Mouse (Mus musculus) C2C12 (cell line): ENCODE results near the gene Myo7a. TPM values are rescaled to one million over a fixed set of nuclear protein-coding genes. Genes with fewer than 3 reads are reported as not detected.

ENCODE experiments used
- H3K27me3 ChIP-seq: one replicate; pipeline ENCODE4 v1.6.1; 2011; ENCODE audit not compliant: control insufficient read depth, insufficient read depth, insufficient read length
- H3K36me3 ChIP-seq: one replicate; pipeline ENCODE4 v1.6.1; 2011; ENCODE audit not compliant: control insufficient read depth, insufficient read depth
- H3K4me3 ChIP-seq: one replicate; pipeline ENCODE4 v1.5.1; 2011; ENCODE audit warnings: mild to moderate bottlenecking, control low read depth; ENCODE audit not compliant: poor library complexity, insufficient read depth, severe bottlenecking
- H3K79me2 ChIP-seq: one replicate; pipeline ENCODE4 v1.6.1; 2011; ENCODE audit not compliant: control insufficient read depth, insufficient read depth
- H3K79me3 ChIP-seq: one replicate; pipeline ENCODE4 v1.6.1; 2011; ENCODE audit warnings: low read depth, control low read depth
- H3ac ChIP-seq: one replicate; pipeline ENCODE3; 2011; ENCODE audit warnings: low read depth; ENCODE audit not compliant: control insufficient read depth, insufficient read length
- CEBPB ChIP-seq: IDR thresholded peaks from one replicate; pipeline ENCODE4 v1.6.1; 2011; ENCODE audit warnings: low read depth, mild to moderate bottlenecking, control low read depth, moderate library complexity
- CTCF ChIP-seq: IDR thresholded peaks from one replicate; pipeline ENCODE4 v1.5.1; 2011; ENCODE audit not compliant: control insufficient read depth, insufficient read depth, insufficient read length
- FOSL1 ChIP-seq: IDR thresholded peaks from one replicate; pipeline ENCODE4 v1.8.0; 2011; ENCODE audit warnings: mild to moderate bottlenecking, low read length; ENCODE audit not compliant: poor library complexity, insufficient read depth, severe bottlenecking
- MAX ChIP-seq: IDR thresholded peaks from one replicate; pipeline ENCODE4 v1.6.1; 2011; ENCODE audit warnings: mild to moderate bottlenecking, control low read depth
- MYOD1 ChIP-seq: IDR thresholded peaks from one replicate; pipeline ENCODE4 v1.6.1; 2011; ENCODE audit warnings: low read depth; ENCODE audit not compliant: control insufficient read depth, insufficient read length
- MYOG ChIP-seq: IDR thresholded peaks from one replicate; pipeline ENCODE4 v1.6.1; 2011; ENCODE audit not compliant: control insufficient read depth, insufficient read length; ENCODE audit errors: extremely low read depth
- USF1 ChIP-seq: IDR thresholded peaks from one replicate; pipeline ENCODE4 v1.6.1; 2011; ENCODE audit warnings: low read depth, mild to moderate bottlenecking, control low read depth, moderate library complexity
- long read RNA-seq, 2 experiments: library from polyadenylated mRNA; unstranded; transcript quantifications; one replicate each; pipeline ENCODE4 v2.0.0; 2019 to 2020
- polyA plus RNA-seq: library from polyadenylated mRNA; unstranded; fragments of >200 nt; fragmentation: generic; extraction: Trizol; gene quantifications from one replicate; pipeline ENCODE4 v1.2.1, GENCODE M21; 2012; ENCODE audit warnings: missing spikeins

Myo7a gene
- polyA plus RNA-seq: 0.06 TPM
- long read RNA-seq, experiment 1: 0 reads
- long read RNA-seq, experiment 2: 0 reads

DNA sequence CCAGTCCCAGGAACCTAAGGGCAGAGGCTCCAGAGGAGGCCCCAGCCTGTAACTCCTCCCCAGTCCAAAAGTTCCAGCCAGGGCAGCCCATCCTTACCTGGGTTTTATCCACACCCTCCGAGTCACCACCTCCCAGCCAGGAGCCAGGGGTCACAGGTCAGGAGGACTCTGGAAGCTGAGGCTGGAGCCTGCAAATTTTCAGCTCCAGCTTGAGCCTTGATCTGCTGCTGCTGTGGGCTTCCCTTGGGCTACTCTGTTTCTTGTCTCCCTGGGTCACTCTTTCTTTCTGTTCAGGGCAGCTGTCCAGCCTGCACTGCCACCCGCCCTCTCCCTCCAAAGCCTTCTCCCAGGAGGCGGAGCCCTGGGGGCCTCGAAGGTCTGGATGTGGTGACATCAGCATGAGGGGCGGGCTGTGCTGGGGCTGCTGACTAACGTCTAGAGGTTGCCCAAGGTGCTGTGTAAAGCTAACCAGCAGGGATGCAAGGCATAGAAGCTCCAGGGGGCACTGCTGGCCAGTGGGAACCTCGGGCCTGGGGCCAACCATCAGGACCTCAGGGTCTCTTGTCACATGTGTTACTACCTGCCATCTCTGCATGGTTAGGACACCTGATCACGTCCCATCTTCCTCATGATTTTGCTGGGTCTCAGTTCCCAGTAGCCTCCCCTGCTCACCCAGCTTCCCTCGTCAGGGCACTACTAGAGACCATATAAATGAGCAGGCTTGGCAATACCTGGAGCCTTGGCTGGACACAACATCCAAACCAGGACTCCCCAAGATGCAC, at the start of gene Myo7a:
Gene Myo7a, minus strand, starts transcription at position 346 of the 782 bp plus-strand sequence.
- H3K4me3 ChIP-seq: no peak within 1 kb of the TSS
- no peaks in the 10 kb centered on the region for H3K79me2 ChIP-seq
- H3K79me3 ChIP-seq: no peaks in the 10 kb centered on the region
- TF ChIP-seq FOSL1: no peak
- TF ChIP-seq MYOD1: no peak
- no peak for TF ChIP-seq CTCF
- no peak for TF ChIP-seq USF1
- H3ac ChIP-seq: no peak within 1 kb of the TSS
- H3K27me3 ChIP-seq: no peaks in the 10 kb centered on the region
- H3K36me3 ChIP-seq: no peaks in the 10 kb centered on the region

DNA sequence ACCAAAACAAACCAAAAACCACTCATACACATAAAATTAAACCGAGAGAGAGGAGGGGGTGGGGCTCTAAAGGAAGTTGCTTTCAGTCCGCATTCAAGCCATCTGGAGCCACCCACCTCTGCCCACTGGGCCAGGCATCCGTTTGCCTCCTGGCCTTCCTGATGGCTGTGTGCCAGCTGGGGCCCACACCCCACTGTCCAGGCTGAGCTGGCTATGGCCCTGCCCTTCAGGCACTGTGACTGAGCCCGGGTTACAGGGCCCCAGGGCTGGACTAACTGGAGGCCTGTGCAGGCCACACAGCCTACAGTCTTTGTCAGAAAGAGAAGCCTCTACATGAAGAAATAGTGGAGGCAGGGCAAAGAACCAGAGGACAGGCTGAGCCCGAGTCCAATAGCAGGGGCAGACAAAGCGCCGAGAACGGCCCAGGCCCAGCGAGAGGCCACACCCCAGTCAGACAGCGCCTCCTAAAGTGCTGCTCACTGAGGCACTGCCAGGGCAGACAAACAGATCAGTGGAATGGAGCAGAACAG, 45.7 kb upstream of the Myo7a start:
- H3K36me3 ChIP-seq: no peaks in the 10 kb centered on the region
- H3K4me3 ChIP-seq: no peak overlapping the region
- no peaks in the 10 kb centered on the region for H3K27me3 ChIP-seq
- H3ac ChIP-seq: no peak overlapping the region
- no peaks in the 10 kb centered on the region for H3K79me3 ChIP-seq
- TF ChIP-seq CTCF (no peak), CEBPB (no peak), MAX (no peak), FOSL1 (no peak), USF1 (no peak), MYOG (no peak), MYOD1 (no peak)
- H3K79me2 ChIP-seq: no peaks in the 10 kb centered on the region

DNA sequence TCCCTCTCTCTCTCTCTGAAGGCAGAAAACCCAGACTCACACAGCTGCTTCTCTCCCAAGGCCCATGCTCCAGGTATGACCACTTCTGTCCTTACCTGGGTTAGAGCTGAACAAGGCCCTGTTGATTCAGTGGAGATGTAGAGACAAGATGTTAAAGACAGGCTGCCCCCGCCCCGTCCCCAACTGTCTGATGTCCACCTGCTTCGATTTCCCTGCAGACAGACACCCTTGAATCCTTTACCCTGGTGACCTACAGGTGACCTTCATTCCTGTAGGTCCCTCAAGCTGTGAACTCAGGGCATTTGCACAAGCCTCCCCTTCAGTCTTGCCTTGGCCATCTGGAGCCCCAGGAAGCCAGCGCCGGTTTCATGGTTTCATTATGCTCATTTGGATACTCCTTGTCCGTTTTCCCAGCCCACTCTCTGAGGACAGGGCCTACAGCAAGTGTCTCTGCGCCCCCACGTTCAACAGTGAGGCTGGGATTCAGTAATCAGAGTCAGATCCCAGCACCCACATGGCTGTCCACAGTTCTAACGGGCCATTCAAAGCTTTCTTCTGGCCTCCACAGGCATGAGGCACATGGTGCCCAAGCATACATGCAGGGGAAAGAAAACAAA, 45.2 kb upstream of the Myo7a start:
- TF ChIP-seq MYOG (no peak), CEBPB (no peak), MAX (no peak)

DNA sequence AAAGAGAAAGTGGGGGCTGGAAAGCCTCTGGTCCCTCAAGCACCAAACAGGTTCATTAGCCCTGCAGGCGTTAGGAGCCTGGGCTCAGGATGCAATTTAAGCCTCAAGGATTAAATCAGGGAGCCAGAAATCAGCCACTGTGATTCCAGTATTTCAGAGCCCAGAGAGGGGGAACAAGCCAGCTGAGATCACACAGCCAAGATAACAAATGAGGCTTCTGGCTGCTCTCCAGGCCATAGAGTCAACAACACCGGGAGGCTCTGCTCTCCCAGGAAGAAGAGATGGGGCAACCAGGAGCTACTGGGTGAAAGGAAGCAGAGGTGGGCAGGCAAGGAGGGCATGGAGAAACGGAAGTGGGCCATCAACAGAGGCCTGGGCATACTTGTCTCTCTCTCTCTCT, 44.4 kb upstream of the Myo7a start:
- TF ChIP-seq CTCF (no peak), MYOD1 (no peak), MAX (no peak), MYOG (no peak), CEBPB (no peak), USF1 (no peak), FOSL1 (no peak)
- Histone ChIP-seq H3ac (no peak overlapping the region), H3K36me3 (no peaks in the 10 kb centered on the region), H3K79me3 (no peaks in the 10 kb centered on the region), H3K79me2 (no peaks in the 10 kb centered on the region), H3K4me3 (no peak overlapping the region), H3K27me3 (no peaks in the 10 kb centered on the region)

More for the DNA sequence above, 45.2 kb upstream of the Myo7a start:
- Histone ChIP-seq H3K4me3 (no peak overlapping the region), H3K79me2 (no peaks in the 10 kb centered on the region), H3ac (no peak overlapping the region), H3K27me3 (no peaks in the 10 kb centered on the region), H3K79me3 (no peaks in the 10 kb centered on the region), H3K36me3 (no peaks in the 10 kb centered on the region)

DNA sequence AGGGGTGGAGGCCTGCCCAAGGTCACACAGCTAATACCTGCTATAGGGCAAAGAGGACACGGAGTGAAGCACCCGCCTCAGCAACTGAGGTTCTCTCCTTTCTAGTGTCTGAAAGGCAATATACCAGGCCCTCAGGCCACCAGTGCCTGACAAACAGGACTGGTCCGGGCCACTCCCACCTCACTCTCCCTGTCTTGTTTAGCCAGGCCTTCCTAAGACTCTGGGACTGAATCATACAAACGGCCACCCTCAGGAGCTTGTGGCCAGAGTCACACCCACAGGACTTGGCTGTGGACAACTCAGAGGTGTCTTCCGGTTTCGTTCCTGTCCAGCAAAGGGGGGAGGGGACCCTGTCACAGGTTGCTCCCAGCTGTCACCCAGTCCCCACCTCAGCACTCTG, 42.9 kb upstream of the Myo7a start:
- Histone ChIP-seq H3K79me3 (no peaks in the 10 kb centered on the region), H3ac (no peak overlapping the region), H3K36me3 (no peaks in the 10 kb centered on the region), H3K4me3 (no peak overlapping the region), H3K79me2 (no peaks in the 10 kb centered on the region), H3K27me3 (no peaks in the 10 kb centered on the region)
- no peak for TF ChIP-seq MYOD1
- no peak for TF ChIP-seq USF1
- no peak for TF ChIP-seq CTCF
- no peak for TF ChIP-seq FOSL1
- no peak for TF ChIP-seq MYOG
- TF ChIP-seq MAX: no peak
- no peak for TF ChIP-seq CEBPB
